Mouse (Mus musculus) CH12.LX (cell line): ENCODE data around the gene Mrpl35. TPM values are rescaled to one million over a fixed set of nuclear protein-coding genes. Genes with fewer than 3 reads are reported as not detected.

Experiments
- DNase-seq: peaks from one replicate; pipeline ENCODE4 v3.0.0-alpha.2; 2013; ENCODE audit errors: extremely low read depth
- H3K27ac ChIP-seq: 2 replicates; pipeline ENCODE4 v1.5.1; 2012; ENCODE audit warnings: low read depth, mild to moderate bottlenecking, control low read depth, moderate library complexity; ENCODE audit not compliant: insufficient read depth
- H3K27me3 ChIP-seq: replicated peaks from 2 replicates; pipeline ENCODE3; 2012; ENCODE audit warnings: inconsistent platforms
- H3K36me3 ChIP-seq, 2 experiments: replicated peaks in 1 of 2; 2 replicates each; pipeline versions ENCODE3 to v1.6.1; 2012; ENCODE audit warnings: inconsistent platforms in 1 of 2, low read length in 1 of 2, mild to moderate bottlenecking in 1 of 2, mixed read lengths in 1 of 2, moderate library complexity in 1 of 2; ENCODE audit not compliant: control insufficient read depth in 1 of 2, insufficient read depth in 1 of 2
- H3K4me1 ChIP-seq, 2 experiments: 2 replicates each; pipeline ENCODE4 v1.6.1; 2012; ENCODE audit warnings: inconsistent platforms in 1 of 2, moderate library complexity in 1 of 2; ENCODE audit not compliant: insufficient read depth in 2 of 2, control insufficient read depth in 1 of 2
- H3K4me2 ChIP-seq: 2 replicates; pipeline ENCODE4 v1.6.1; 2012; ENCODE audit warnings: low read depth, mild to moderate bottlenecking, control low read depth; ENCODE audit not compliant: poor library complexity, insufficient read depth, severe bottlenecking
- H3K4me3 ChIP-seq, 3 experiments: fragments of 150-350 bp in 1 of 3; sonication (generic) in 1 of 3; replicated peaks in 1 of 3; 2 replicates each; pipeline versions ENCODE3 to v1.5.1; 2011 to 2012; ENCODE audit warnings: low read depth in 2 of 3, low read length in 2 of 3, mild to moderate bottlenecking in 2 of 3, moderate library complexity in 2 of 3, control low read depth in 1 of 3, improper control_type of control experiment in 1 of 3, inconsistent platforms in 1 of 3, mixed read lengths in 1 of 3; ENCODE audit not compliant: poor library complexity in 1 of 3
- H3K79me2 ChIP-seq: replicated peaks from 2 replicates; pipeline ENCODE4 v1.6.1; 2012; ENCODE audit warnings: mild to moderate bottlenecking, moderate library complexity; ENCODE audit not compliant: control insufficient read depth, poor library complexity, insufficient read depth, severe bottlenecking; ENCODE audit errors: extremely low read depth
- H3K9ac ChIP-seq: 2 replicates; pipeline ENCODE4 v1.6.1; 2012; ENCODE audit warnings: low read depth, mild to moderate bottlenecking, control low read depth, moderate library complexity; ENCODE audit not compliant: insufficient read depth
- H3K9me3 ChIP-seq: replicated peaks from 2 replicates; pipeline ENCODE3; 2012; ENCODE audit warnings: low read length, inconsistent platforms, mixed read lengths
- BHLHE40 ChIP-seq: IDR thresholded peaks from 2 replicates; pipeline ENCODE4 v1.6.1; 2011; ENCODE audit warnings: mild to moderate bottlenecking, low read depth, low read length, improper control_type of control experiment
- E2F4 ChIP-seq: IDR thresholded peaks from 2 replicates; pipeline ENCODE4 v1.6.1; 2011; ENCODE audit warnings: low read depth, low read length, improper control_type of control experiment; ENCODE audit not compliant: insufficient replicate concordance
- EP300 ChIP-seq: IDR thresholded peaks from 2 replicates; pipeline ENCODE4 v1.6.1; 2011; ENCODE audit warnings: low read length, improper control_type of control experiment
- ETS1 ChIP-seq: conservative IDR thresholded peaks from 2 replicates; pipeline ENCODE4 v1.6.1; 2012; ENCODE audit warnings: low read depth, mild to moderate bottlenecking, inconsistent platforms, low read length, improper control_type of control experiment, moderate library complexity
- HCFC1 ChIP-seq: IDR thresholded peaks from 2 replicates; pipeline ENCODE4 v1.6.1; 2012; ENCODE audit warnings: low read depth, mild to moderate bottlenecking, inconsistent platforms, low read length, improper control_type of control experiment
- KAT2A ChIP-seq: IDR thresholded peaks from 2 replicates; pipeline ENCODE4 v1.6.1; 2012; ENCODE audit warnings: low read length, improper control_type of control experiment, inconsistent platforms; ENCODE audit not compliant: insufficient replicate concordance
- MAFK ChIP-seq: IDR thresholded peaks from 2 replicates; pipeline ENCODE4 v1.6.1; 2011; ENCODE audit warnings: low read length, improper control_type of control experiment; ENCODE audit not compliant: insufficient replicate concordance
- MAX ChIP-seq: IDR thresholded peaks from 2 replicates; pipeline ENCODE4 v1.6.1; 2011; ENCODE audit warnings: low read length, improper control_type of control experiment
- MEF2A ChIP-seq: IDR thresholded peaks from 2 replicates; pipeline ENCODE4 v1.6.1; 2014; ENCODE audit warnings: low read depth, mild to moderate bottlenecking, inconsistent platforms, low read length, improper control_type of control experiment, borderline replicate concordance
- MYC ChIP-seq: IDR thresholded peaks from 2 replicates; pipeline ENCODE4 v1.6.1; 2011; ENCODE audit warnings: low read depth, mild to moderate bottlenecking, improper control_type of control experiment, low read length
- NRF1 ChIP-seq: IDR thresholded peaks from 2 replicates; pipeline ENCODE4 v1.6.1; 2014; ENCODE audit warnings: low read depth, mild to moderate bottlenecking, inconsistent platforms, low read length, improper control_type of control experiment, moderate library complexity
- PAX5 ChIP-seq: IDR thresholded peaks from 2 replicates; pipeline ENCODE4 v1.6.1; 2012; ENCODE audit warnings: low read length, inconsistent platforms, mixed read lengths
- SMC3 ChIP-seq: IDR thresholded peaks from 2 replicates; pipeline ENCODE4 v1.6.1; 2011; ENCODE audit warnings: low read depth, low read length, improper control_type of control experiment
- TBP ChIP-seq: conservative IDR thresholded peaks from 2 replicates; pipeline ENCODE4 v1.6.1; 2011; ENCODE audit warnings: low read depth, low read length, improper control_type of control experiment
- UBTF ChIP-seq: IDR thresholded peaks from 2 replicates; pipeline ENCODE4 v1.6.1; 2012; ENCODE audit warnings: low read depth, mild to moderate bottlenecking, inconsistent platforms, low read length, improper control_type of control experiment, moderate library complexity
- ZC3H11A ChIP-seq: IDR thresholded peaks from 2 replicates; pipeline ENCODE4 v1.6.1; 2012; ENCODE audit warnings: low read depth, mild to moderate bottlenecking, inconsistent platforms, low read length, improper control_type of control experiment
- ZNF384 ChIP-seq: IDR thresholded peaks from 2 replicates; pipeline ENCODE4 v1.6.1; 2012; ENCODE audit warnings: low read depth, low read length, improper control_type of control experiment, inconsistent platforms
- dilution Hi-C: fragments of 300-500 bp; cut with MboI; formaldehyde crosslinking; loops from 2 replicates; pipeline ENCODE4 v1.14.3; 2020; ENCODE audit warnings: low sequenced_read_pairs; ENCODE audit not compliant: extremely low pct_unique_long_range_greater_than_20kb, extremely low pct_ligation_motif_present
- in situ Hi-C: fragments of 300-500 bp; cut with MboI; formaldehyde crosslinking; loops from 3 replicates; pipeline ENCODE4 v1.14.3; 2019; ENCODE audit warnings: low sequenced_read_pairs, low pct_ligation_motif_present, low pct_unique_long_range_greater_than_20kb, mixed read lengths
- polyA plus RNA-seq: library from polyadenylated mRNA; unstranded; fragments of >175 nt; gene quantifications from 2 replicates; pipeline ENCODE4 v1.2.1, GENCODE M21; 2012; ENCODE audit warnings: low read depth; ENCODE audit not compliant: insufficient read length
- total RNA-seq, 2 experiments: library from RNA; depleted of rRNA; stranded (reverse); fragments of 300-350 nt in 1 of 2; fragments of >200 nt in 1 of 2; gene quantifications; 2 replicates each; pipeline ENCODE4 v1.2.3; 2012 to 2014

Mrpl35 gene
- total and polyA plus RNA-seq, 3 experiments, result 36.3 to 82.7 (median 54.2) TPM

GRCm38 (mm10) chr6:71801011-71801713 is 25.6 kb downstream of the Mrpl35 start:
- H3K79me2 ChIP-seq, result no peaks in the 10 kb centered on the region
- no peak overlapping the region for H3K4me3 ChIP-seq
- dilution Hi-C loops (no loop called here), in situ Hi-C loops (loop anchor here (10.0 to 25.0 kb wide), 5 partner anchors 116 to 646 kb away; partner anchors contain the start of genes Kdm3a and Rmnd5a)
- H3K9ac ChIP-seq, result no peak overlapping the region
- no peak overlapping the region for H3K27ac ChIP-seq
- H3K4me1 ChIP-seq, result peaks cover 0 to 5% of the 10 kb centered on the region in 2 experiments; a peak in 2 of 4 replicates
- H3K27me3 ChIP-seq, result peaks cover 3% of the 10 kb centered on the region
- no peaks in the 10 kb centered on the region for H3K36me3 ChIP-seq
- H3K9me3 ChIP-seq, result no peaks in the 10 kb centered on the region
- no peak for TF ChIP-seq HCFC1
- no peak for TF ChIP-seq EP300
- TF ChIP-seq E2F4, result no peak
- no peak for TF ChIP-seq MAX
- no peak for TF ChIP-seq NRF1
- TF ChIP-seq SMC3, result no peak
- TF ChIP-seq KAT2A, result no peak
- no peak for TF ChIP-seq MYC
- TF ChIP-seq UBTF, result no peak
- no peak for TF ChIP-seq MAFK
- TF ChIP-seq ZNF384, result no peak
- no peak for TF ChIP-seq ZC3H11A
- no peak for TF ChIP-seq MEF2A
- no peak overlapping the region for H3K4me2 ChIP-seq
- no peak for DNase-seq

- Histone ChIP-seq H3K27me3 (peaks cover 3% of the 10 kb centered on the region), H3K4me2 (no peak overlapping the region), H3K9ac (no peak overlapping the region), H3K4me1 (peaks cover 0 to 5% of the 10 kb centered on the region in 2 experiments; a peak in 2 of 4 replicates), H3K36me3 (no peaks in the 10 kb centered on the region), H3K9me3 (no peaks in the 10 kb centered on the region), H3K79me2 (no peaks in the 10 kb centered on the region), H3K4me3 (no peak overlapping the region), H3K27ac (no peak overlapping the region)
- DNase-seq, result no peak
- TF ChIP-seq UBTF (no peak), ETS1 (no peak), E2F4 (no peak), TBP (no peak), PAX5 (no peak), ZNF384 (no peak), BHLHE40 (no peak)
- dilution Hi-C loops, result no loop called here
- in situ Hi-C loops, result no loop called here
Observed at GRCm38 (mm10) chr6:71799391-71799790, 27.4 kb downstream of the Mrpl35 start.
